Mouse (Mus musculus) hindbrain, embryonic 13.5 days (tissue): ENCODE data around the gene Ostm1. TPM values are rescaled to one million over a fixed set of nuclear protein-coding genes. Genes with fewer than 3 reads are reported as not detected.
A peak's percentile ranks its signal among the peaks of the same experiment; 100 is the strongest.

Source experiments
- ATAC-seq: fragments of 200-750 bp; cut with Nextera tagmentation; 2 replicates; pipeline ENCODE4 v1.8.0; 2017; ENCODE audit warnings: moderate TSS enrichment; ENCODE audit not compliant: low FRiP score
- H3K27ac ChIP-seq: fragments of 300-500 bp; sonication (generic); 2 replicates; pipeline ENCODE4 v1.5.1; 2015; ENCODE audit warnings: inconsistent platforms, mild to moderate bottlenecking, moderate library complexity
- H3K27me3 ChIP-seq: fragments of 300-500 bp; sonication (generic); 2 replicates; pipeline ENCODE4 v1.6.1; 2015; ENCODE audit warnings: mild to moderate bottlenecking, inconsistent platforms
- H3K36me3 ChIP-seq: fragments of 300-500 bp; sonication (generic); 2 replicates; pipeline ENCODE4 v1.6.1; 2015; ENCODE audit warnings: mild to moderate bottlenecking, inconsistent platforms
- H3K4me1 ChIP-seq: fragments of 300-500 bp; sonication (generic); replicated peaks from 2 replicates; pipeline ENCODE4 v1.6.1; 2015; ENCODE audit warnings: inconsistent platforms
- H3K4me2 ChIP-seq: fragments of 300-500 bp; sonication (generic); 2 replicates; pipeline ENCODE4 v1.6.1; 2015; ENCODE audit warnings: inconsistent platforms, mild to moderate bottlenecking, moderate library complexity
- H3K4me3 ChIP-seq: fragments of 300-500 bp; sonication (generic); 2 replicates; pipeline ENCODE4 v1.5.1; 2015; ENCODE audit warnings: mild to moderate bottlenecking, inconsistent platforms
- H3K9ac ChIP-seq: fragments of 300-500 bp; sonication (generic); 2 replicates; pipeline ENCODE4 v1.6.1; 2015; ENCODE audit warnings: mild to moderate bottlenecking, inconsistent platforms
- H3K9me3 ChIP-seq: fragments of 300-500 bp; sonication (generic); 2 replicates; pipeline ENCODE4 v1.6.1; 2016; ENCODE audit warnings: inconsistent platforms
- WGBS: fragments of 180-500 bp; shearing (Covaris S2); methylation state at CpG from one replicate; pipeline ENCODE4 v1.1.7; 2015; 5-methylcytosine and 5-hydroxymethylcytosine counted together
- polyA plus RNA-seq: library from polyadenylated mRNA; unstranded; fragments of >200 nt; fragmentation: Nextera tagmentation; extraction: Ambion mirVana; gene quantifications from 2 replicates; pipeline ENCODE4 v1.2.1, GENCODE M21; 2015

Ostm1 gene
- polyA plus RNA-seq, 1 experiment from 2014 or later = 32.2 TPM

DNA sequence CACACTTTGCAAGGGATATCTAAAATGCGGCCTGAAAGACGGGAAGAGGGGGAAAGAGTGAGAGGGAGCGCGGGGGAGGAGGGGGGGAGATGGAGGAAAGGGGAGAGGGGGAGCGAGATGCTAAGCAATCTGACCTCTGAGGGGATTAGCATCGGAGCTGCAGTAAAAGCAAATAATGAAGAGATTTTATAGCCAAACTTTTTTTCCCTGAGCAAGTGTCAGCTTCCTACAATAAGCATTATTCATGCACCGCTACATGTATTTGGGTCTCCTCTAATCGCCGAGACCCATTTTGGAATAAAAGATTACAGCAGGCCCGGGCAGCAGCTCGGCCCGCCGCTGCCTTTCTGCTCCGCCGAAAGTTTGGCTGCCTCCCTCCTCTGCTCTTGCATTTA is 5.3 kb upstream of the Ostm1 start:
- Histone ChIP-seq H3K4me1 (peaks cover 18% of the 10 kb centered on the region), H3K27me3 (peaks cover 99% of the 10 kb centered on the region), H3K27ac (no peak overlapping the region), H3K9me3 (no peaks in the 10 kb centered on the region), H3K36me3 (no peaks in the 10 kb centered on the region), H3K4me3 (no peak overlapping the region), H3K4me2 (no peak overlapping the region), H3K9ac (no peak overlapping the region)
- 0% methylated on average over 15 of the region's 15 CpGs for whole genome bisulfite sequencing
- no peak for ATAC-seq

GRCm38 (mm10) chr10:42578698-42579474 is 4.7 kb upstream of the Ostm1 start:
- WGBS = 1% methylated on average over 22 of the region's 22 CpGs
- peaks cover 99% of the 10 kb centered on the region for H3K27me3 ChIP-seq
- H3K4me2 ChIP-seq = no peak overlapping the region
- no peak overlapping the region for H3K4me3 ChIP-seq
- H3K36me3 ChIP-seq = no peaks in the 10 kb centered on the region
- H3K4me1 ChIP-seq = peaks cover 24% of the 10 kb centered on the region
- H3K9ac ChIP-seq = no peak overlapping the region
- H3K27ac ChIP-seq = no peak overlapping the region
- no peaks in the 10 kb centered on the region for H3K9me3 ChIP-seq
- ATAC-seq = no peak

- Histone ChIP-seq H3K9ac (no peak overlapping the region), H3K27ac (no peak overlapping the region), H3K4me3 (no peak overlapping the region), H3K4me1 (peaks cover 31% of the 10 kb centered on the region), H3K4me2 (0 out of 2 replicates have a peak overlapping the region, but pooled peaks have one; percentile 15), H3K9me3 (no peaks in the 10 kb centered on the region), H3K27me3 (peaks cover 99% of the 10 kb centered on the region), H3K36me3 (no peaks in the 10 kb centered on the region)
- WGBS = under 1% methylated on average over 41 of the region's 41 CpGs
- no peak for ATAC-seq
Observed at GRCm38 (mm10) chr10:42579475-42580130, 4.0 kb upstream of the Ostm1 start.

- peaks cover 32% of the 10 kb centered on the region for H3K4me1 ChIP-seq
- H3K36me3 ChIP-seq = no peaks in the 10 kb centered on the region
- H3K4me2 ChIP-seq = no peak overlapping the region
- WGBS = under 1% methylated on average over 29 of the region's 29 CpGs
- H3K4me3 ChIP-seq = no peak overlapping the region
- no peak overlapping the region for H3K9ac ChIP-seq
- no peak overlapping the region for H3K27ac ChIP-seq
- H3K9me3 ChIP-seq = no peaks in the 10 kb centered on the region
- no peak for ATAC-seq
- H3K27me3 ChIP-seq = peaks cover 99% of the 10 kb centered on the region
Observed at GRCm38 (mm10) chr10:42580131-42580950, 3.3 kb upstream of the Ostm1 start.

DNA sequence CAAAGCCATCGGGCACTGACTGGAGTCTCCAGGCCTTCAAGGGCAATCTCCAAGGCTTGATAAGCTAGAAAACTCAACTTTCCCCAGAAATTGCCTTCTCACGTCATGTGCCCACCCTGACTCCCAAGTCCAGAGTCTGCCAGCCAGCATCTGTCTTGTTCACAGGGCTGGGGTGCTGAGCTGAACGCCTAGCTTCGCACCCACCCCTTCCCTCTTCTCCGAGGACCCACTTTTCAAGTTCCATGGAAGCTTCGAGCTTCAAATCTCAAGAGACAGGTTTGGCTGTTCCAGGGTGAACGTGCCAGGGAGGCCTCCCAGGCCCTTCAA is 2.7 kb upstream of the Ostm1 start:
- H3K36me3 ChIP-seq = no peaks in the 10 kb centered on the region
- no peak for ATAC-seq
- H3K9me3 ChIP-seq = no peaks in the 10 kb centered on the region
- no peak overlapping the region for H3K27ac ChIP-seq
- H3K9ac ChIP-seq = no peak overlapping the region
- H3K4me2 ChIP-seq = no peak overlapping the region
- peaks cover 32% of the 10 kb centered on the region for H3K4me1 ChIP-seq
- peaks cover 99% of the 10 kb centered on the region for H3K27me3 ChIP-seq
- H3K4me3 ChIP-seq = no peak overlapping the region
- 5% methylated on average over 7 of the region's 7 CpGs for WGBS

- Histone ChIP-seq H3K27me3 (peaks cover 99% of the 10 kb centered on the region), H3K4me2 (no peak overlapping the region), H3K36me3 (no peaks in the 10 kb centered on the region), H3K4me1 (peaks cover 32% of the 10 kb centered on the region), H3K9ac (no peak overlapping the region), H3K27ac (no peak overlapping the region), H3K9me3 (no peaks in the 10 kb centered on the region), H3K4me3 (0 out of 2 replicates have a peak overlapping the region, but pooled peaks have one; percentile 5)
- ATAC-seq = no peak
- WGBS = under 1% methylated on average over 45 of the region's 45 CpGs
Observed at GRCm38 (mm10) chr10:42581694-42582565, 1.7 kb upstream of the Ostm1 start.

- no peak for ATAC-seq
- no peak overlapping the region for H3K9ac ChIP-seq
- peaks cover 32% of the 10 kb centered on the region for H3K4me1 ChIP-seq
- H3K36me3 ChIP-seq = no peaks in the 10 kb centered on the region
- 0 out of 2 replicates have a peak overlapping the region, but pooled peaks have one; percentile 6 for H3K4me2 ChIP-seq
- H3K27me3 ChIP-seq = peaks cover 99% of the 10 kb centered on the region
- no peaks in the 10 kb centered on the region for H3K9me3 ChIP-seq
- under 1% methylated on average over 44 of the region's 44 CpGs for WGBS
- H3K27ac ChIP-seq = no peak overlapping the region
- H3K4me3 ChIP-seq = no peak overlapping the region
Observed at GRCm38 (mm10) chr10:42582566-42583110, 984 bp upstream of the Ostm1 start.

- H3K27ac ChIP-seq = no peak overlapping the region
- no peak overlapping the region for H3K9ac ChIP-seq
- H3K27me3 ChIP-seq = peaks cover 99% of the 10 kb centered on the region
- H3K4me3 ChIP-seq = peak overlapping the region; percentile 4; the same call in 1 of the 2 replicates
- no peaks in the 10 kb centered on the region for H3K9me3 ChIP-seq
- WGBS = under 1% methylated on average over 32 of the region's 32 CpGs
- no peaks in the 10 kb centered on the region for H3K36me3 ChIP-seq
- peak overlapping the region; percentile 26 for H3K4me2 ChIP-seq
- H3K4me1 ChIP-seq = peaks cover 32% of the 10 kb centered on the region
- ATAC-seq = no peak
Observed at GRCm38 (mm10) chr10:42583902-42584435, 347 bp downstream of the Ostm1 start.

GRCm38 (mm10) chr10:42584436-42584983 is 888 bp downstream of the Ostm1 start:
- peaks cover 30% of the 10 kb centered on the region for H3K4me1 ChIP-seq
- no peak overlapping the region for H3K27ac ChIP-seq
- under 1% methylated on average over 37 of the region's 37 CpGs for WGBS
- peak overlapping the region; percentile 4; the same call in 1 of the 2 replicates for H3K4me3 ChIP-seq
- H3K4me2 ChIP-seq = peak overlapping the region; percentile 26
- no peak overlapping the region for H3K9ac ChIP-seq
- no peaks in the 10 kb centered on the region for H3K36me3 ChIP-seq
- no peak for ATAC-seq
- H3K27me3 ChIP-seq = peaks cover 99% of the 10 kb centered on the region
- H3K9me3 ChIP-seq = no peaks in the 10 kb centered on the region

GRCm38 (mm10) chr10:42585156-42585555 is 1.5 kb downstream of the Ostm1 start:
- WGBS = 2% methylated on average over 8 of the region's 8 CpGs
- peaks cover 99% of the 10 kb centered on the region for H3K27me3 ChIP-seq
- H3K4me3 ChIP-seq = no peak overlapping the region
- no peaks in the 10 kb centered on the region for H3K9me3 ChIP-seq
- no peak overlapping the region for H3K27ac ChIP-seq
- no peak for ATAC-seq
- no peak overlapping the region for H3K4me2 ChIP-seq
- no peaks in the 10 kb centered on the region for H3K36me3 ChIP-seq
- no peak overlapping the region for H3K9ac ChIP-seq
- peaks cover 24% of the 10 kb centered on the region for H3K4me1 ChIP-seq
